Mouse (Mus musculus) thymus, postnatal 10 days (tissue): ENCODE results near the gene 2310046K23Rik.
"Not testable (repeated sequence)": the region's sequence is repeated elsewhere in the genome, so short reads cannot be mapped to it uniquely, and the experiment has no call there.

Experiments
- DNase-seq, 2 experiments: peaks; one replicate each; pipeline ENCODE4 v3.0.0; 2021; ENCODE audit warnings: low spot score in 2 of 2

The 2310046K23Rik gene

DNA sequence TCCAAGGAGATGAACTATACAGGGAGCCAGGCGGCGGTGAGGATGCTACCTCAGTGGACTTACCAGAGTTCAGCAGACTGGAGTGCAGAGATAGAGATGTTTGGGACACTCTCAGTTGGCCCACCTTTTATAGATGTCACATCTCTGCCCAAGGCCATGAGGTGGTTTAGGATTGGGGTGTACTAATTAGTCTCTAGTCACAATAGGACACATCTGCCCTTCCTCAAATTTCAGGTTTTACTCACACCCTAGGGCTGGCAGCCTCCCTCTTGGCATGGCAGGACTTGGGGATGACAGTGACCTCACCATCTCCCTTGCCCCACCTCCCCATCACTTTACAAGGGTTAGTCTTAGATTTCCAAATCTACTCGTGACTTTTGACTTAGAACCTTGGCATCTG lies at the start of gene 2310046K23Rik:
TSS of gene 2310046K23Rik (minus strand) at position 101 of the 400 bp plus-strand sequence.
- DNase-seq = no peak

- no peak for DNase-seq
Measured at GRCm38 (mm10) chr3:92583164-92583826, 49.0 kb upstream of the 2310046K23Rik start.

DNA sequence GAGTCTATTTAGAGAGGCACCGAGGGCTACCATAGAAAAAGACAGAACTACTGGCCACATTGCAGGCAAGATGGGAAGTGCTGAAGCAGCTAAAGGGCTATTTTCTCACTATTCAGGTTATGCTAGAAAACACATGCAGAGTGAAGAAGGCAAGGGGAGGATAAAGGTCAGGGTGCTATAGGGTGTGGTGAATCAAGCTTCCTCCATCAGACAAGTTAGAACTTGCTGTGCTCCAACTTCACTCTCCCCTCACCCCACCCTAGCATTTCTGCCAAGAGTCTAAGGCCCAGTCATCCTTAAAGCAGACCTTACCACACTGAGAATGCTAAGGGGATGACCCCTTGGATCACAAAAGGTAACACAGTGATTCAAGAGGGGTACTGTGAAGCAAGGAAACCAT lies 45.2 kb upstream of the 2310046K23Rik start:
- DNase-seq = no peak

GRCm38 (mm10) chr3:92578652-92579413 lies 44.5 kb upstream of the 2310046K23Rik start:
- DNase-seq = no peak

DNA sequence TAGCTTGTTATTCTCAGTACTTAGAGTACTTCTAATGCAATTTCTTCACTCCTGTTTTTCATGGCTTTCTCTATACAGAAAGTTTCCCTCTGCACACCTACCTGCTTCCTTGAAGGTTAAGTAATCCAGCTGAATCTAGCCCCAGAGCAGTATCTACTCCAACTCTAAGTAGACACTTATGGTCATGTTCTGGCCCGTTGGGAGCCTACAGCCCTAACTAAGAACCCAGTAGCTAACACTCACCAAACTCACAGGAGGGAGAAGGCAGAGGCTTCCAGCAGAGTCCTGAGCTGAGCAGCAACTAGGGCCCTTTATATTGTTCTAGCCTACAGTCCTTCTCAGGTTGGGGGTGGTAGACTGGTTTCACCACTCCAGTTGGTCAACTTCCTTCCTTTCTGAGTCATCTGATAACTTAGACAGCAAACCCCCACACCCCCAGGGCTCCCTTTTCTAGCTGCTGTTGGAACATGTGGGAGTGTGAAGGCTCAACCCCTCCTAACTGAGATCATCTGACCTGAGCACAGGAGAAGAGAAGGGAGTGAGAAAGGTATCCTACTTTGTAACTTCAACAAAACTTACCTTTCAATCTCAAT lies 39.2 kb upstream of the 2310046K23Rik start, which contains the start of gene Ivl:
TSS of gene Ivl (minus strand) at position 287 of the 593 bp plus-strand sequence.
- no peak for DNase-seq

DNA sequence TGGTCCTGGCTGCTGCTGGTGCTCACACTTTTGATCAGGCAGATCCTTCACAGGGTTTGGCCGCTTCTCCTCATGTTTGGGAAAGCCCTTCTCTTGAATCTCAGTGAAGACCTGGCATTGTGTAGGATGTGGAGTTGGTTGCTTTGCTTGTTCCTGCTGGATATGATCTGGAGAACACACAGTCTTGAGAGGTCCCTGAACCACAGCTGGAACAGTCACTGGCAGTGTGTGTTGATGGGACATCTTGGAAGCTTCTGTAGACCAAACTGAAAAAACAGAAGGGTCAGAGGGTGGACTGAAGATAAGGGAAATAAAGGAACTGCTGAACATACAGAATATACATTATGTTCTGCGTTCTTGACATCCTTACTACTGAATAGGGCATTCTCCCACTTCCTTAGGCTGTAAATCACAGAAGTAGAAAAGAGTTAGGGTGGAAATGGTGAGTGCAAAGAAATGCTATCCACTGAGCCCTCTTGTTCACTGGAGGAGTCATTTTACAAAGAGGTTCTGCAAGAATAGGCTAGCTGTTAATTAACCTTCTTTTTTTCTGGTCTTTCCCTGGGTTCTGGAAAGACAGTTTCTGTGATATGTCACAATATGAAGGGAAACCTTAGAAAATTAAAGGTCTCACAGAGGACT lies 38.3 kb upstream of the 2310046K23Rik start:
- DNase-seq = no peak

DNA sequence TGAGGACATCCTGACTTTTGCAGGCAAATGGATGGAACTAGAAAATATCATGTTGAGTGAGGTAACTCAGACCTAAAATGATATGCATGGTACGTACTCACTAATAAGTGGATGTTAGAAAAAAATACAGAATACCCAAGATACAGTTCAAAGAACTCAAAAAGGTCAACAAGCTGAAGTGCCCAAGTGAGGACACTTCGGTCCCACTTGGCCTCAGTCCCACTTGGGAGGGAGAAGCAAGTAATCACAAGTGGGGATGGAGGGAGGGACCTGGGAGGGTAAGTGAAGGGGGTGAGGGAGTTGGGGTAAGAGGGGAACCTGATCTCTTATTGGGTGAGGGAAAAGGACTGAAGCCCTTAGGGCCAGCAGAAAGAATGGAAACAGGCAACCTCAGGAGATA lies 34.4 kb upstream of the 2310046K23Rik start:
- DNase-seq = no peak

GRCm38 (mm10) chr3:92565418-92565817 lies 31.1 kb upstream of the 2310046K23Rik start:
- DNase-seq = no peak

DNA sequence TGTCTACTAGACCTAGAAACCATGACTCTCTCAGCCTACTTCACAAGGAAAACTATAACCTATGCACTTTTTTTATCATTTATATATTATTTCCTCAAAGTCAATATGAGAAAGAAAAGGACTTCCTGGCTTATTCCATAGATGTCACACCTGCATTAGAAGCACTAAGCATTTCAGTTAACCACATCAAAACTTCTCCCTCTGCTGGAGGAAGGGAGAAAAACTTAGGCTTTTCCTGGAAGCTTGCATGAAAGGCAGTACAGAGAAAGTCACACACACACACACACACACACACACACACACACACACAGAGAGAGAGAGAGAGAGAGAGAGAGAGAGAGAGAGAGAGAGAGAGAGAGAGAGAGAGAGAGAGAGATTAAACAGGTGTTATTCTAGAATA lies 22.0 kb downstream of the 2310046K23Rik start:
- DNase-seq = no peak

DNA sequence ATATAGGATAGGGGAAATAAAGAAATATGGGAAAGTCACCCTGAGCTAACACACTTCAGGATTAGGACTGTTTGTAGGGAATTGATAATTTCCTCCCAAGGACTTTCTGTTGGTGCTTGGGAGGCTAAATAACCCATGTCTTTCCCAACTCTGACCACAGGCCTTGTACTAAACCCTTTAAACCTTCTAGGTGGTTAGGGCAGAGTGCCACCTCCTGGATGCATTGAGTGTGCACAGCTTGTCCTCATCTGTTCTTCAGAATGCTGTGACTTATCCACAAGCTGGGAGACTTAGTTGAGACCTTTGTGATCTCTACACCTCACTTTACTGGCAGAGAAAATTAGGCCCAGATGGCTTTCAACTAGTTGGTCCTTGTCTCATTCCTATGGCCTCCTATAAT lies 23.5 kb downstream of the 2310046K23Rik start:
- DNase-seq = no peak

DNA sequence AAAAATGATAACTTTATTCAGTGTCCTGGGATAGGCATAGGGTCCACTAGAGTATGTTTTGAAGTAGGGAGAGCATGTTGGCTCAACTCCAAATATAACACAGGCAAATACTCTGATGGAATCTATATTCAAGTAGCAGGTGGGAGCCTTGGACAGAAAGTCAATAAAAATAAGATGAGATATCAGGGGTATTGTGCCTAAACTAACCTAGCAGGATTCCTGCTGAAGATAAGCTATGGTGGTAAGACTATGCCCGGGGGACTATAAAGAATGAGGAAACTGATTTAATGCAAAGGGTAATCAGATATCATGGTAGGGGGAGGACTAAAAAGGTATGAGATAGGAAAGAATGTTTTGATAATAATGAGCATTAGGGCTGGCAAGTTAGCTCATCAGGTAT lies 26.1 kb downstream of the 2310046K23Rik start:
- no peak for DNase-seq

DNA sequence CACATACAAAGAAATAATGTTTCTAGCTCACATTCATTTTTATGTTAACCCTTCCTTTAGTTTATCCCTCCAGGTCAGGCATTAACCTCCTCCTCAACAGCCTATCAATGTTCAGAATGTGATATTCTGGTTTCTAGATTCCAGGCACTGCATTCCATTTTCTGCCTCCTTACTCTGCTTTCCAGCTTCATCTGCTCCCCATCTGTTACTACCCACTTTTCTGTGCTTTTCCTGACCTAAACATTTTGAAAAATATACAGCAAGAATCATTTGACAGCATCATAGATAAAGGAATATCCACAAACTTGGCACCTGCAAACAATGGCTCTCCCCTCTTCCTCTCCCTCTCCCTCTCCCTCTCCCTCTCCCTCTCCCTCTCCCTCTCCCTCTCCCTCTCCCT lies 30.8 kb downstream of the 2310046K23Rik start:
- no peak for DNase-seq

- no peak for DNase-seq
Measured at GRCm38 (mm10) chr3:92500393-92500792, 33.9 kb downstream of the 2310046K23Rik start, which contains the start of gene Sprr4. Gene Sprr4 (minus strand): TSS chr3:92500493.

DNA sequence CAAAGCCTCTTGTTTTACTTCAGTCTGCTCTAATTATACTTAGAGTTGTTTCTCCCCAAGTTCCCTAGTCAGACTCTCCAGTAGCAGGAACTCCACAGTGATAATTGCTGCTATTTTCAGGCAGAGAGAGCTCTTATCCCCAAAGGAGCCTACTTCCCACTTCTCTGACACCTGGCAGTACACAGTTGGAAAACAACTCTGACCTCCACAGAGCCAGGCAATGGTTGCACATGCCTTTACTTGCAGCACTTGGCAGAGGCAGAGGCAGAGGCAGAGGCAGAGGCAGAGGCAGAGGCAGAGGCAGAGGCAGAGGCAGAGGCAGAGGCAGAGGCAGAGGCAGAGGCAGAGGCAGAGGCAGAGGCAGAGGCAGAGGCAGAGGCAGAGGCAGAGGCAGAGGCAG lies 44.0 kb downstream of the 2310046K23Rik start:
- DNase-seq = not testable (repeated sequence)

DNA sequence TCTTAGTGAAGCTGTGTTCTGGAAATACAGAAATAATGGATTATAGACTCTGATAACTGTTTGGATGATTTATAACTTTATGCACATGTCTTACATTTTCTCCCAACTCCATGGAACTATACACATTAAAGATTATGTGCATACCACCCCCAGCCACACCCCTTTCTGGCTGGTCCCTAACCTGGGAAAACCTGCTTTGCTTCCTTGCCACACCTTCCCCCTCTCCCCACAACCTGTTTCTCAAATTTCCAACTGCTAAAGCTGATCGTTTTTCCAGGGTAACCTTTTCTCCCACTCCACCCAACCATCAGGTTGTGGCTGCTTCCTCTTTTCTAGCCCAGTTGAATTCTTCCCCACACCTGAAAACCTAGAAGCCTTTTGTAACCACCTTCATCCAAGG lies 48.0 kb downstream of the 2310046K23Rik start:
- no peak for DNase-seq

- no peak for DNase-seq
Measured at GRCm38 (mm10) chr3:92485863-92486262, 48.4 kb downstream of the 2310046K23Rik start, which contains the start of gene Sprr1a. Gene Sprr1a (minus strand): TSS chr3:92485895.
